17 mouse cellular contexts compared by ENCODE assay signal in the genomic region with DNA sequence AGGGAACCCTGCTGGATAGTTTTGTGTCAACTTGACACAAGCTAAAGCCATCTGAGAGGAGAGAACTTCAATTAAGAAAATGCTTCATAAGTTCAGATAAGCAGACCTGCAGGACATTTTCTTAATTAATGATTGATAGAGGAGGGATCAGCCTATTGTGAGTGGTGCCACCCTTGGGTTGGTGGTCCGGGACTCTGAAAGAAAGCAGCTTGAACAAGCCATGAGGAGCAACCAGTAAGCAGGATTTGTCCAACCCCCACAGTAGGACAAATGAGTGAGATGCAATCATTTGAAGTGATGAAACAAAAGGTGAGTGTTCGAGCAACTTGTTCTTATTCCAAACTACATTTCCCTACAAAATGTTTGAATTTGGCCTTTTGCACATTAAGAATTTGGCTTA.
"Had no signal": no experiment of that assay in that cellular context is flagged by ENCODE, and none has a peak within 500 bp of the region (broad histone marks: within the 10 kb centered on the region; RNA-seq: fewer than 3 reads in every experiment).

No protein-coding gene starts in this region.

- H3K4me1 ChIP-seq: limb, embryonic 15.5 days; liver, embryonic 12.5 days had no signal

- ATAC-seq: liver, embryonic 12.5 days had no signal

- H3K36me3 ChIP-seq: limb, embryonic 15.5 days; liver, embryonic 12.5 days; neural tube, embryonic 15.5 days had no signal

- H3K9ac ChIP-seq: limb, embryonic 15.5 days; liver, embryonic 12.5 days; lung, embryonic 14.5 days; neural tube, embryonic 15.5 days had no signal

- H3K27ac ChIP-seq: kidney, postnatal 0 days; limb, embryonic 15.5 days; liver, embryonic 12.5 days had no signal

- H3K27me3 ChIP-seq: limb, embryonic 15.5 days; liver, embryonic 12.5 days; neural tube, embryonic 15.5 days had no signal

- H3K4me2 ChIP-seq: limb, embryonic 15.5 days; liver, embryonic 12.5 days; lung, embryonic 14.5 days; neural tube, embryonic 15.5 days had no signal

- DNase-seq: kidney, adult 11 months; kidney, adult 9 months; kidney, postnatal 36 days; layer of hippocampus, adult 9-11 months; layer of hippocampus, postnatal 36 days; lung, embryonic 14.5 days; lung, postnatal 10 days; lung, postnatal 4 days; right cerebral cortex, adult 18-20 months; right cerebral cortex, postnatal 25 days; thymus, adult 2 months; thymus, postnatal 25 days had no signal

- H3K9me3 ChIP-seq: limb, embryonic 15.5 days; liver, embryonic 12.5 days; neural tube, embryonic 15.5 days had no signal

- H3K4me3 ChIP-seq: limb, embryonic 15.5 days; liver, embryonic 12.5 days; myocyte; neural tube, embryonic 15.5 days had no signal
